Mouse (Mus musculus) MEL (cell line): ENCODE data around the gene BC017158. TPM values are rescaled to one million over a fixed set of nuclear protein-coding genes. Genes with fewer than 3 reads are reported as not detected.

Experiments used
- DNase-seq: peaks from one replicate; pipeline ENCODE4 v3.0.0; 2011; ENCODE audit warnings: low read depth, low spot score
- H3K27ac ChIP-seq: 2 replicates; pipeline ENCODE4 v1.5.1; 2012; ENCODE audit warnings: low read depth, mild to moderate bottlenecking, control low read depth, low read length, moderate library complexity; ENCODE audit not compliant: control insufficient read depth
- H3K27me3 ChIP-seq, 2 experiments: fragments of 150-350 bp in 1 of 2; sonication (generic) in 1 of 2; 2 replicates each; pipeline ENCODE4 v1.6.1; 2012; ENCODE audit warnings: low read length in 2 of 2, mild to moderate bottlenecking in 2 of 2, improper control_type of control experiment in 1 of 2, moderate library complexity in 1 of 2; ENCODE audit not compliant: insufficient read depth in 2 of 2, control insufficient read depth in 1 of 2
- H3K36me3 ChIP-seq, 2 experiments: 2 replicates each; pipeline ENCODE4 v1.6.1; 2012 to 2014; ENCODE audit warnings: low read length in 2 of 2, improper control_type of control experiment in 1 of 2, inconsistent platforms in 1 of 2, mild to moderate bottlenecking in 1 of 2; ENCODE audit not compliant: insufficient read depth in 2 of 2, control insufficient read depth in 1 of 2
- H3K4me1 ChIP-seq, 2 experiments: fragments of 150-350 bp in 1 of 2; sonication (generic) in 1 of 2; 2 replicates each; pipeline ENCODE4 v1.6.1; 2012; ENCODE audit warnings: low read length in 2 of 2, improper control_type of control experiment in 1 of 2, mild to moderate bottlenecking in 1 of 2; ENCODE audit not compliant: insufficient read depth in 2 of 2, control insufficient read depth in 1 of 2
- H3K4me3 ChIP-seq, 2 experiments: fragments of 150-350 bp in 1 of 2; sonication (generic) in 1 of 2; 2 replicates each; pipeline ENCODE4 v1.5.1; 2012; ENCODE audit warnings: low read depth in 2 of 2, low read length in 2 of 2, mild to moderate bottlenecking in 2 of 2, moderate library complexity in 2 of 2, control low read depth in 1 of 2, improper control_type of control experiment in 1 of 2; ENCODE audit not compliant: control insufficient read depth in 1 of 2, insufficient read depth in 1 of 2
- H3K79me2 ChIP-seq: 2 replicates; pipeline ENCODE4 v1.6.1; 2012; ENCODE audit warnings: mild to moderate bottlenecking, low read length, moderate library complexity; ENCODE audit not compliant: control insufficient read depth, poor library complexity, insufficient read depth
- H3K9ac ChIP-seq: 2 replicates; pipeline ENCODE4 v1.6.1; 2012; ENCODE audit warnings: low read depth, mild to moderate bottlenecking, control low read depth, low read length, moderate library complexity; ENCODE audit not compliant: control insufficient read depth, poor library complexity, severe bottlenecking
- H3K9me3 ChIP-seq: fragments of 150-350 bp; sonication (generic); replicated peaks from 2 replicates; pipeline ENCODE4 v1.6.1; 2012; ENCODE audit warnings: mild to moderate bottlenecking, low read length, improper control_type of control experiment, moderate library complexity; ENCODE audit not compliant: insufficient read depth
- CHD1 ChIP-seq: IDR thresholded peaks from 2 replicates; pipeline ENCODE4 v1.6.1; 2012; ENCODE audit warnings: low read depth, mild to moderate bottlenecking, inconsistent platforms, low read length, improper control_type of control experiment
- CHD2 ChIP-seq: IDR thresholded peaks from 2 replicates; pipeline ENCODE4 v1.6.1; 2011; ENCODE audit warnings: low read length, improper control_type of control experiment
- CTCF ChIP-seq, 3 experiments: IDR thresholded peaks in 2 of 3; conservative IDR thresholded peaks in 1 of 3; 2 replicates each; pipeline ENCODE4 v1.5.1; 2011 to 2012; ENCODE audit warnings: low read length in 3 of 3, low read depth in 2 of 3, mild to moderate bottlenecking in 2 of 3, improper control_type of control experiment in 1 of 3, inconsistent platforms in 1 of 3, mixed read lengths in 1 of 3, moderate library complexity in 1 of 3; ENCODE audit not compliant: control insufficient read depth in 1 of 3, insufficient read depth in 1 of 3, poor library complexity in 1 of 3, severe bottlenecking in 1 of 3
- E2F4 ChIP-seq: IDR thresholded peaks from 2 replicates; pipeline ENCODE4 v1.6.1; 2011; ENCODE audit warnings: low read depth, low read length, improper control_type of control experiment, borderline replicate concordance
- ELF1 ChIP-seq: IDR thresholded peaks from 2 replicates; pipeline ENCODE4 v1.6.1; 2014; ENCODE audit warnings: low read depth, mild to moderate bottlenecking, inconsistent platforms, low read length, improper control_type of control experiment, moderate library complexity
- EP300 ChIP-seq, 2 experiments: IDR thresholded peaks; 2 replicates each; pipeline ENCODE4 v1.6.1; 2011; ENCODE audit warnings: improper control_type of control experiment in 2 of 2, low read length in 2 of 2, low read depth in 1 of 2, mild to moderate bottlenecking in 1 of 2
- GABPA ChIP-seq: IDR thresholded peaks from 2 replicates; pipeline ENCODE4 v1.6.1; 2012; ENCODE audit warnings: low read depth, mild to moderate bottlenecking, inconsistent platforms, low read length, improper control_type of control experiment, moderate library complexity
- HCFC1 ChIP-seq: IDR thresholded peaks from 2 replicates; pipeline ENCODE4 v1.6.1; 2012; ENCODE audit warnings: low read depth, mild to moderate bottlenecking, inconsistent platforms, low read length, improper control_type of control experiment, moderate library complexity
- JUND ChIP-seq: IDR thresholded peaks from 2 replicates; pipeline ENCODE4 v1.6.1; 2011; ENCODE audit warnings: low read depth, mild to moderate bottlenecking, improper control_type of control experiment, low read length
- MAFK ChIP-seq: IDR thresholded peaks from 2 replicates; pipeline ENCODE4 v1.6.1; 2011; ENCODE audit warnings: low read depth, mild to moderate bottlenecking, low read length, improper control_type of control experiment, borderline replicate concordance
- MAX ChIP-seq: IDR thresholded peaks from 2 replicates; pipeline ENCODE4 v1.6.1; 2011; ENCODE audit warnings: low read length, improper control_type of control experiment
- MAZ ChIP-seq: IDR thresholded peaks from 2 replicates; pipeline ENCODE4 v1.6.1; 2012; ENCODE audit warnings: low read depth, mild to moderate bottlenecking, inconsistent platforms, low read length, improper control_type of control experiment
- MEF2A ChIP-seq: IDR thresholded peaks from 2 replicates; pipeline ENCODE4 v1.6.1; 2014; ENCODE audit warnings: low read depth, mild to moderate bottlenecking, inconsistent platforms, low read length, improper control_type of control experiment; ENCODE audit not compliant: poor library complexity, insufficient replicate concordance, severe bottlenecking; ENCODE audit errors: extremely low read depth
- MYC ChIP-seq: IDR thresholded peaks from 2 replicates; pipeline ENCODE4 v1.6.1; 2011; ENCODE audit warnings: low read depth, mild to moderate bottlenecking, low read length, improper control_type of control experiment, moderate library complexity
- NELFE ChIP-seq: IDR thresholded peaks from 2 replicates; pipeline ENCODE4 v1.6.1; 2011; ENCODE audit warnings: low read depth, low read length, improper control_type of control experiment
- NRF1 ChIP-seq: IDR thresholded peaks from 2 replicates; pipeline ENCODE4 v1.6.1; 2014; ENCODE audit warnings: low read depth, mild to moderate bottlenecking, inconsistent platforms, low read length, improper control_type of control experiment, moderate library complexity; ENCODE audit not compliant: poor library complexity, insufficient read depth, severe bottlenecking
- POLR2A ChIP-seq, 2 experiments: IDR thresholded peaks; 2 replicates each; pipeline ENCODE4 v1.6.1; 2011 to 2012; ENCODE audit warnings: low read length in 2 of 2, mild to moderate bottlenecking in 2 of 2, control low read depth in 1 of 2, improper control_type of control experiment in 1 of 2, low read depth in 1 of 2, moderate library complexity in 1 of 2; ENCODE audit not compliant: control insufficient read depth in 1 of 2, insufficient read depth in 1 of 2, poor library complexity in 1 of 2
- POLR2AphosphoS5 ChIP-seq: IDR thresholded peaks from 2 replicates; pipeline ENCODE4 v1.6.1; 2012; ENCODE audit warnings: low read depth, borderline replicate concordance, mild to moderate bottlenecking, inconsistent platforms, low read length, moderate library complexity, mixed read lengths
- RAD21 ChIP-seq: IDR thresholded peaks from 2 replicates; pipeline ENCODE4 v1.6.1; 2011; ENCODE audit warnings: mild to moderate bottlenecking, low read depth, low read length, improper control_type of control experiment
- RCOR1 ChIP-seq: IDR thresholded peaks from 2 replicates; pipeline ENCODE4 v1.6.1; 2012; ENCODE audit warnings: low read depth, mild to moderate bottlenecking, inconsistent platforms, low read length, improper control_type of control experiment
- SMC3 ChIP-seq: IDR thresholded peaks from 2 replicates; pipeline ENCODE4 v1.6.1; 2011; ENCODE audit warnings: low read depth, low read length, improper control_type of control experiment
- TAL1 ChIP-seq: IDR thresholded peaks from 2 replicates; pipeline ENCODE4 v1.6.1; 2012; ENCODE audit warnings: mild to moderate bottlenecking, inconsistent platforms, low read length, moderate library complexity, mixed read lengths
- TBP ChIP-seq: IDR thresholded peaks from 2 replicates; pipeline ENCODE4 v1.8.0; 2011; ENCODE audit warnings: low read depth, low read length, improper control_type of control experiment
- UBTF ChIP-seq: IDR thresholded peaks from 2 replicates; pipeline ENCODE4 v1.6.1; 2012; ENCODE audit warnings: low read depth, mild to moderate bottlenecking, inconsistent platforms, low read length, improper control_type of control experiment, moderate library complexity, borderline replicate concordance; ENCODE audit not compliant: insufficient read depth
- USF1 ChIP-seq: IDR thresholded peaks from 2 replicates; pipeline ENCODE4 v1.6.1; 2014; ENCODE audit warnings: low read depth, mild to moderate bottlenecking, inconsistent platforms, low read length, improper control_type of control experiment, moderate library complexity
- ZC3H11A ChIP-seq: IDR thresholded peaks from 2 replicates; pipeline ENCODE4 v1.6.1; 2012; ENCODE audit warnings: low read depth, mild to moderate bottlenecking, inconsistent platforms, low read length, improper control_type of control experiment
- ZNF384 ChIP-seq: IDR thresholded peaks from 2 replicates; pipeline ENCODE4 v1.6.1; 2012; ENCODE audit warnings: low read depth, mild to moderate bottlenecking, inconsistent platforms, low read length, improper control_type of control experiment
- polyA plus RNA-seq, 2 experiments: library from polyadenylated mRNA; stranded (reverse) in 1 of 2; unstranded in 1 of 2; fragments of >175 nt in 1 of 2; fragments of >200 nt in 1 of 2; gene quantifications; 2 replicates each; pipeline versions ENCODE4 v1.2.1 to v1.2.4; 2012; ENCODE audit warnings: low replicate concordance in 2 of 2, low read depth in 1 of 2; ENCODE audit not compliant: insufficient read length in 2 of 2, insufficient read depth in 1 of 2, missing spikeins in 1 of 2
- total RNA-seq: library from RNA; depleted of rRNA; stranded (reverse); fragments of 300-350 nt; gene quantifications from 2 replicates; pipeline ENCODE4 v1.2.3, GENCODE M21; 2012

The BC017158 gene
- total and polyA plus RNA-seq, 3 experiments = 19.8 to 41.6 TPM; not detected in 1

DNA sequence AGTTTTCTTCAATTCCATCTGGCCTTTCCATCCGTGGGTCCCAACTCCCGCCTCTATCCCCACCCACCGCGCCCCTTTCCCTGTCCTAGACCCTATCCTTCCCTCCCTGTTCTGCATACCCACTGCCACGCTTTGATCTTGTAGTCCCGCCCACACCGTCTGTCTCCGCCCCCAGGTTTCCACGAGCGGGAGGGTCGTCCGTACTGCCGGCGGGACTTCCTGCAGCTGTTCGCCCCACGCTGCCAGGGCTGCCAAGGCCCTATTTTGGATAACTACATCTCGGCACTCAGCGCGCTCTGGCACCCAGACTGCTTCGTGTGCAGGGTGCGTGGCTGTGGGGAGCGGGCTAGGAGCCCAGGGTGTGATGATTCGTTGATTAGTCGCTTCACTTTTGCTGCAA, 45.4 kb downstream of the BC017158 start:
- H3K27ac ChIP-seq = no peak overlapping the region
- no peaks in the 10 kb centered on the region for H3K79me2 ChIP-seq
- no peaks in the 10 kb centered on the region; a peak in 1 of 4 replicates for H3K27me3 ChIP-seq
- H3K4me3 ChIP-seq = no peak overlapping the region
- H3K4me1 ChIP-seq = peaks cover 9 to 12% of the 10 kb centered on the region in 2 experiments
- TF ChIP-seq HCFC1 (no peak), MAZ (no peak), EP300 (IDR thresholded peaks at IDR 0.05; ENCODE audit: low read depth in 1 of 2, low read length in 2 of 2) (no peak), MAFK (no peak), MAX (no peak), UBTF (no peak), NRF1 (no peak), RAD21 (no peak), POLR2A (IDR thresholded peaks at IDR 0.05; ENCODE audit: control insufficient read depth in 1 of 2, insufficient read depth in 1 of 2, low read depth in 1 of 2, low read length in 2 of 2, poor library complexity in 1 of 2) (no peak), GABPA (no peak), TBP (no peak), ZNF384 (no peak), POLR2AphosphoS5 (no peak)
- no peak overlapping the region for H3K9ac ChIP-seq
- peaks cover 0 to 4% of the 10 kb centered on the region in 2 experiments; a peak in 2 of 4 replicates for H3K36me3 ChIP-seq
- no peak for DNase-seq
- H3K9me3 ChIP-seq = no peaks in the 10 kb centered on the region

DNA sequence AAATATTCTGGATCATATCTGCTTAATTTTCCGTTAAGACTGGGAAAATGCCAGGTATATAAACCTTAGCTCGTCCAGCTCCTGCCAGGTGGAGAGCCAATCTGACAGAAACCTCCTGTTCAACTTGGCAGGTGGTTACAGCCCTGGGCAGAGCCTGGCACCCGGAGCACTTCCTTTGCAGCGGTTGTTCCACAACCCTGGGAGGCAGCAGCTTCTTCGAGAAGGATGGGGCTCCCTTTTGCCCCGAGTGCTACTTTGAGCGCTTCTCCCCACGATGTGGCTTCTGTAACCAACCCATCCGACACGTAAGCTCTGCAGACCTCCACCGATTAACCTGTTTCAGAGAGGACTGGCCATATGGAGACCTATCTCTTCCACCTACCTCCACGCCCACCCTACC, 46.0 kb downstream of the BC017158 start:
- TF ChIP-seq NELFE = no peak
- TF ChIP-seq MAFK = no peak
- TF ChIP-seq MYC = no peak
- TF ChIP-seq MEF2A = no peak
- TF ChIP-seq E2F4 = no peak
- no peak for TF ChIP-seq ELF1
- TF ChIP-seq CHD1 = no peak
- no peak for TF ChIP-seq EP300 (IDR thresholded peaks at IDR 0.05; ENCODE audit: low read depth in 1 of 2, low read length in 2 of 2)
- no peak for TF ChIP-seq CTCF (IDR thresholded peaks at IDR 0.05 in 2 of 3, conservative IDR thresholded peaks at IDR 0.05 in 1 of 3; ENCODE audit: control insufficient read depth in 1 of 3, insufficient read depth in 1 of 3, low read depth in 2 of 3, low read length in 3 of 3, poor library complexity in 1 of 3, severe bottlenecking in 1 of 3)
- no peak for TF ChIP-seq ZC3H11A
- no peak for TF ChIP-seq TAL1
- no peak for TF ChIP-seq MAZ
- TF ChIP-seq USF1 = no peak
- TF ChIP-seq JUND = no peak
- no peak for TF ChIP-seq SMC3
- TF ChIP-seq CHD2 = no peak
- no peak for TF ChIP-seq UBTF
- no peak for TF ChIP-seq POLR2A (IDR thresholded peaks at IDR 0.05; ENCODE audit: control insufficient read depth in 1 of 2, insufficient read depth in 1 of 2, low read depth in 1 of 2, low read length in 2 of 2, poor library complexity in 1 of 2)
- TF ChIP-seq RCOR1 = no peak
- H3K9me3 ChIP-seq = no peaks in the 10 kb centered on the region
- no peaks in the 10 kb centered on the region for H3K79me2 ChIP-seq
- no peak overlapping the region for H3K4me3 ChIP-seq
- no peak overlapping the region for H3K9ac ChIP-seq
- no peak overlapping the region for H3K27ac ChIP-seq
- no peaks in the 10 kb centered on the region for H3K27me3 ChIP-seq
- no peak for DNase-seq
- peaks cover 6% of the 10 kb centered on the region in 2 experiments for H3K4me1 ChIP-seq
- H3K36me3 ChIP-seq = no peaks in the 10 kb centered on the region
